Mouse (Mus musculus): ENCODE results near the gene Cadm2. TPM values are rescaled to one million over a fixed set of nuclear protein-coding genes. Genes with fewer than 3 reads are reported as not detected.

The Cadm2 gene
- polyA plus RNA-seq, 1 experiment = not detected

DNA sequence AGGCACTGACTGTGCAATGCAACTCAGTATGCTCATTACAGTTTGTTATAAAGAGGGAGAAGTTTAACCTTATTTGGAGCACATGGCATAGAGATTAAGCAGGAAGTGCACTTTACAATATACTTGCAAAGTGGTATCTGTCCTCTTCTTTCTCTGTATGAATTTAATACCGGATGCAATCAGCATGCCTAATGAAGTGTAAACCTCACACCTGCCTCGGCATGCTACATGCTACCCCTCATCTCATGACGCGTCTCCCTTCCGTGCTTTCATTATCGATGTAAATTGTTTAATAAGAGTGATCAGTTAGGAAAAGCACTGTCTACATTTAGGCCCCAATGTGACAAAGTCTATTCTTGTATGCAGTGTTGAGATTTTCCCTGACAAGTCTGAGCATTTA is 633.0 kb downstream of the Cadm2 start:
- no peaks in the 10 kb centered on the region for H3K36me3 ChIP-seq (ENCODE audit: control insufficient read depth, insufficient read depth)
- H3K4me3 ChIP-seq (ENCODE audit: insufficient read depth, poor library complexity, severe bottlenecking) = no peak overlapping the region
- no peaks in the 10 kb centered on the region for H3K79me3 ChIP-seq (ENCODE audit: low read depth)
- no peak for TF ChIP-seq MAX (IDR thresholded peaks at IDR 0.05)
- no peak for TF ChIP-seq MYOD1 (IDR thresholded peaks at IDR 0.05; ENCODE audit: control insufficient read depth, insufficient read length, low read depth)
- no peak for TF ChIP-seq FOSL1 (IDR thresholded peaks at IDR 0.05; ENCODE audit: insufficient read depth, low read length, poor library complexity, severe bottlenecking)
- no peak for TF ChIP-seq CEBPB (IDR thresholded peaks at IDR 0.05; ENCODE audit: low read depth)
- TF ChIP-seq CTCF (IDR thresholded peaks at IDR 0.05; ENCODE audit: control insufficient read depth, insufficient read depth, insufficient read length) = no peak
- no peak for TF ChIP-seq MYOG (IDR thresholded peaks at IDR 0.05; ENCODE audit: control insufficient read depth, extremely low read depth, insufficient read length)
- TF ChIP-seq USF1 (IDR thresholded peaks at IDR 0.05; ENCODE audit: low read depth) = no peak
- no peaks in the 10 kb centered on the region for H3K27me3 ChIP-seq (ENCODE audit: control insufficient read depth, insufficient read depth, insufficient read length)
- no peaks in the 10 kb centered on the region for H3K79me2 ChIP-seq (ENCODE audit: control insufficient read depth, insufficient read depth)
- no peak overlapping the region for H3ac ChIP-seq (ENCODE audit: control insufficient read depth, insufficient read length, low read depth)

DNA sequence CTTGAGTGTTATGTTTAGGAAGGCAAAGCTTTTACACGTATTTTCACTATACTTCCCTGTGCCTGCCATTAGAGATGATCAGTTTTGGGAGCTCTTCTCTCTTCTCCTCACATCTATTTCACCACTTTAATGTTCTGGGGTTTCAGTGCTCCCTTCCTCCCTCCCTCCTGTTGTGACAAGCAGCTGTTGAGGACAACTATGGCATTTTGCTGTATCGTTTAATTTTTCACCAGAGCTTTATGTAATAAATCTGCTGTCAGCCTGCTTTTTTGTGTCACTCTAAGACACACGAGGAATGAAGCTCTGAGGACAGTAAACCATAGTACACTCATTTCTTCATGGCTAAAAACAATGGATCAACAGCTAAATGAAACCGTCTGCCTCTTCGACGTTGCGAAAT is 633.8 kb downstream of the Cadm2 start:
- Histone ChIP-seq H3ac (ENCODE audit: control insufficient read depth, insufficient read length, low read depth) (no peak overlapping the region), H3K36me3 (ENCODE audit: control insufficient read depth, insufficient read depth) (no peaks in the 10 kb centered on the region), H3K79me2 (ENCODE audit: control insufficient read depth, insufficient read depth) (no peaks in the 10 kb centered on the region), H3K4me3 (ENCODE audit: insufficient read depth, poor library complexity, severe bottlenecking) (no peak overlapping the region), H3K27me3 (ENCODE audit: control insufficient read depth, insufficient read depth, insufficient read length) (no peaks in the 10 kb centered on the region), H3K79me3 (ENCODE audit: low read depth) (no peaks in the 10 kb centered on the region)
- no peak for TF ChIP-seq MAX (IDR thresholded peaks at IDR 0.05)
- no peak for TF ChIP-seq MYOD1 (IDR thresholded peaks at IDR 0.05; ENCODE audit: control insufficient read depth, insufficient read length, low read depth)
- no peak for TF ChIP-seq FOSL1 (IDR thresholded peaks at IDR 0.05; ENCODE audit: insufficient read depth, low read length, poor library complexity, severe bottlenecking)
- TF ChIP-seq USF1 (IDR thresholded peaks at IDR 0.05; ENCODE audit: low read depth) = no peak
- TF ChIP-seq CEBPB (IDR thresholded peaks at IDR 0.05; ENCODE audit: low read depth) = no peak
- TF ChIP-seq CTCF (IDR thresholded peaks at IDR 0.05; ENCODE audit: control insufficient read depth, insufficient read depth, insufficient read length) = no peak
- no peak for TF ChIP-seq MYOG (IDR thresholded peaks at IDR 0.05; ENCODE audit: control insufficient read depth, extremely low read depth, insufficient read length)

DNA sequence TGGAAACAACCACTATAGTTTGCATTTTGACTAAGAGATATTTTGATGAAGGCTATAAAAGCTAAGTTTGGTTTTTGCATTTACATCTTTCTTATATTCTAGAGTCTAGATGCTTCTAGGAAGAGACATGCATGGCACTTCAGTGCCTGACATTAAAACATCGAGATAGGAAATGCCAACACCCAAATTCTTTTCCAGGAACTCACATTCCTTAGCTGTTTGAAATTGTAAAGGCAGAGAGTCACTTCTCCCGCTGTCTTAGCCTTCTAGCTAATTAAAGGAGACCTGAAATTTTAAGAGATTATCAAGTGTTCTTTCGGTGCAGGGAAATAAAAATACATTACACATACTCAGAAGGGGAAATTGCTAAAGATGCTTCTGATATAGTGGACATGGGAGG is 649.8 kb downstream of the Cadm2 start:
- Histone ChIP-seq H3K79me3 (ENCODE audit: low read depth) (no peaks in the 10 kb centered on the region), H3K4me3 (ENCODE audit: insufficient read depth, poor library complexity, severe bottlenecking) (no peak overlapping the region), H3K36me3 (ENCODE audit: control insufficient read depth, insufficient read depth) (no peaks in the 10 kb centered on the region), H3ac (ENCODE audit: control insufficient read depth, insufficient read length, low read depth) (no peak overlapping the region), H3K27me3 (ENCODE audit: control insufficient read depth, insufficient read depth, insufficient read length) (no peaks in the 10 kb centered on the region), H3K79me2 (ENCODE audit: control insufficient read depth, insufficient read depth) (no peaks in the 10 kb centered on the region)
- TF ChIP-seq MYOG (IDR thresholded peaks at IDR 0.05; ENCODE audit: control insufficient read depth, extremely low read depth, insufficient read length) (no peak), MAX (IDR thresholded peaks at IDR 0.05) (no peak), MYOD1 (IDR thresholded peaks at IDR 0.05; ENCODE audit: control insufficient read depth, insufficient read length, low read depth) (no peak), CEBPB (IDR thresholded peaks at IDR 0.05; ENCODE audit: low read depth) (no peak), FOSL1 (IDR thresholded peaks at IDR 0.05; ENCODE audit: insufficient read depth, low read length, poor library complexity, severe bottlenecking) (no peak), CTCF (IDR thresholded peaks at IDR 0.05; ENCODE audit: control insufficient read depth, insufficient read depth, insufficient read length) (no peak), USF1 (IDR thresholded peaks at IDR 0.05; ENCODE audit: low read depth) (no peak)

DNA sequence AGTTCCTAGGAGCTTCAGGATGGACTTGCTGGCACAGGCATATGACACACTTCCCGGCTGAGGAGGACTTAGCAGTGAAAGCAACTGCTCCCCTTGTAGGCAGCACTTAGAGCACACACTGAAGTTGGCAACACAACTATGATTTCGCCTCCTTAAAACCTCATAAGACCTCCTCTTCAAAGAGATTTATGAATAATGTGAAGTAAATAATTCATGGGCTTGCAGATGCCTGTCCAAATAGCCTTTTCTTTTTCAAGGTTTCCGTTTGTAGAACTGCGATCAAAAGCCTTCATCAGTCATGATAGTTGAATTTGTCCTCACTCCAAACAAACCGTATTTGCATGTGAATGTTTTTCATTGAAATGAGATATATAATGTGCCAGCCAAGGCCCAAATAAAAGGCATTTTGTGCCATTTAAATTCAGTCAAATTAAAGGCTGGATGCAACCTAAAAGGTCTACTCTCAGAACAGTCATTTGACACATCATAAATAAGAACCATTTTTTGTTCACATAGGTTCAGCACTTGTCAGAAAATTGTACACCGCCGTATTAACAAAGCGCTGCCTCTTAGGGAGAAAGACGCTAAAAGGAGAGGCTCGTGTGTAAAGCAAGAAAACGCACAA is 651.1 kb downstream of the Cadm2 start:
- Histone ChIP-seq H3K79me3 (ENCODE audit: low read depth) (no peaks in the 10 kb centered on the region), H3K79me2 (ENCODE audit: control insufficient read depth, insufficient read depth) (no peaks in the 10 kb centered on the region), H3ac (ENCODE audit: control insufficient read depth, insufficient read length, low read depth) (no peak overlapping the region), H3K27me3 (ENCODE audit: control insufficient read depth, insufficient read depth, insufficient read length) (no peaks in the 10 kb centered on the region), H3K36me3 (ENCODE audit: control insufficient read depth, insufficient read depth) (no peaks in the 10 kb centered on the region), H3K4me3 (ENCODE audit: insufficient read depth, poor library complexity, severe bottlenecking) (no peak overlapping the region)
- TF ChIP-seq CEBPB (IDR thresholded peaks at IDR 0.05; ENCODE audit: low read depth) (no peak), MYOG (IDR thresholded peaks at IDR 0.05; ENCODE audit: control insufficient read depth, extremely low read depth, insufficient read length) (no peak), USF1 (IDR thresholded peaks at IDR 0.05; ENCODE audit: low read depth) (no peak), MYOD1 (IDR thresholded peaks at IDR 0.05; ENCODE audit: control insufficient read depth, insufficient read length, low read depth) (no peak), CTCF (IDR thresholded peaks at IDR 0.05; ENCODE audit: control insufficient read depth, insufficient read depth, insufficient read length) (no peak), FOSL1 (IDR thresholded peaks at IDR 0.05; ENCODE audit: insufficient read depth, low read length, poor library complexity, severe bottlenecking) (no peak)

DNA sequence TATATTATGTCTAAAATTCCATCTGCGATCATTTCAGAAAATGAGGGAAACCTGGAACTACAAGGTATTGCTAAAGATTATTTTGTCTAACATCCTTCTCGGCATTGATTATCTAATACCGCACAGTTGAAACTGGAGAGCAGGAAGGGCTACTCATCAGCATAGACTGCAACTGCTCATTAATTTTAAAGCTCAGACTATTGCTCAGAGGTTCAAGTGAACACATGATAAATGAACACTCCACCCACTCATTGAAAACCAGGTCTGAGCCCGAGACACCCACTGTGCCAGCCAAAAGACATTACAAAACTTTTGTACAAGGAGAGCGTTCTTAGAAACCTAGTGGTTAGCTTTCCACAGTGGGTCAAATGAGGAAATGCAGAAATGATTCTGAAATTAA is 652.4 kb downstream of the Cadm2 start:
- Histone ChIP-seq H3K79me3 (ENCODE audit: low read depth) (no peaks in the 10 kb centered on the region), H3K79me2 (ENCODE audit: control insufficient read depth, insufficient read depth) (no peaks in the 10 kb centered on the region), H3K4me3 (ENCODE audit: insufficient read depth, poor library complexity, severe bottlenecking) (no peak overlapping the region), H3K36me3 (ENCODE audit: control insufficient read depth, insufficient read depth) (no peaks in the 10 kb centered on the region), H3ac (ENCODE audit: control insufficient read depth, insufficient read length, low read depth) (no peak overlapping the region), H3K27me3 (ENCODE audit: control insufficient read depth, insufficient read depth, insufficient read length) (no peaks in the 10 kb centered on the region)
- TF ChIP-seq CEBPB (IDR thresholded peaks at IDR 0.05; ENCODE audit: low read depth) (no peak), CTCF (IDR thresholded peaks at IDR 0.05; ENCODE audit: control insufficient read depth, insufficient read depth, insufficient read length) (no peak), MAX (IDR thresholded peaks at IDR 0.05) (no peak), FOSL1 (IDR thresholded peaks at IDR 0.05; ENCODE audit: insufficient read depth, low read length, poor library complexity, severe bottlenecking) (no peak), MYOD1 (IDR thresholded peaks at IDR 0.05; ENCODE audit: control insufficient read depth, insufficient read length, low read depth) (no peak)

DNA sequence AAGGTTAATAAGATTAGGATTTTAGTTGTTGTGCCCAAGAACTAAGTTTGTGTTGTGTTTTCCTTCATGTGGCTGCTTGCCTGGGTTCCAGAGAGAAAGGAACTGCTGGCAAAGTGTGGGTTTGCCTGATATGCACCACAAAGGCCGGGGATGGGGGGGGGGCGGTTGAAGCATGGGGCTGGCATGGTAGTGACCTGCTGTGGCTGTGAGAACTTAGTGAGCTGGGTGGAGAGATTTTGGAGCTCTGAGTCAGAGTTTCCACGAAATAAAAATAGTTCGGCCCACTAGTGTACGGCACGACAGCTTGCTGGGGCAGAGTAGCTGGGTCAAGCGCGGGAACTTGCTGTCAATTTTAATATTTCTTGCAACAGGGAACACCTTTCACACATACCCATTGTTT is 653.0 kb downstream of the Cadm2 start:
- no peak overlapping the region for H3ac ChIP-seq (ENCODE audit: control insufficient read depth, insufficient read length, low read depth)
- no peaks in the 10 kb centered on the region for H3K79me3 ChIP-seq (ENCODE audit: low read depth)
- H3K27me3 ChIP-seq (ENCODE audit: control insufficient read depth, insufficient read depth, insufficient read length) = no peaks in the 10 kb centered on the region
- TF ChIP-seq MYOD1 (IDR thresholded peaks at IDR 0.05; ENCODE audit: control insufficient read depth, insufficient read length, low read depth) (no peak), FOSL1 (IDR thresholded peaks at IDR 0.05; ENCODE audit: insufficient read depth, low read length, poor library complexity, severe bottlenecking) (no peak), USF1 (IDR thresholded peaks at IDR 0.05; ENCODE audit: low read depth) (no peak), CTCF (IDR thresholded peaks at IDR 0.05; ENCODE audit: control insufficient read depth, insufficient read depth, insufficient read length) (no peak), MAX (IDR thresholded peaks at IDR 0.05) (no peak), MYOG (IDR thresholded peaks at IDR 0.05; ENCODE audit: control insufficient read depth, extremely low read depth, insufficient read length) (no peak), CEBPB (IDR thresholded peaks at IDR 0.05; ENCODE audit: low read depth) (no peak)
- no peaks in the 10 kb centered on the region for H3K79me2 ChIP-seq (ENCODE audit: control insufficient read depth, insufficient read depth)
- H3K4me3 ChIP-seq (ENCODE audit: insufficient read depth, poor library complexity, severe bottlenecking) = no peak overlapping the region
- no peaks in the 10 kb centered on the region for H3K36me3 ChIP-seq (ENCODE audit: control insufficient read depth, insufficient read depth)

Measured in C2C12 (cell line).